Mouse (Mus musculus) cerebellum, adult 2 months (tissue): Measurements from ENCODE around the gene Zfp661.

Experiments
- CTCF ChIP-seq: fragments of 200-500 bp; IDR thresholded peaks from 2 replicates; pipeline ENCODE4 v1.5.1; 2011; ENCODE audit warnings: low read depth, mild to moderate bottlenecking, control low read depth, low read length, moderate library complexity, borderline replicate concordance; ENCODE audit not compliant: insufficient read depth
- POLR2A ChIP-seq: fragments of 200-500 bp; IDR thresholded peaks from 2 replicates; pipeline ENCODE4 v1.6.1; 2011; ENCODE audit warnings: low read length, control low read depth, borderline replicate concordance; ENCODE audit not compliant: insufficient read depth

GRCm38 (mm10) chr2:127573322-127573721 is 13.6 kb downstream of the Zfp661 start:
- TF ChIP-seq POLR2A = no peak
- TF ChIP-seq CTCF = no peak
